Mouse (Mus musculus) gastrocnemius, postnatal 4 days (tissue): ENCODE data around the gene Limch1. TPM values are rescaled to one million over a fixed set of nuclear protein-coding genes. Genes with fewer than 3 reads are reported as not detected.

Experiments used
- DNase-seq, 2 experiments: peaks; one replicate each; pipeline ENCODE4 v3.0.0; 2021 to 2022; ENCODE audit warnings: low spot score in 2 of 2, mixed read lengths in 2 of 2
- microRNA-seq: library from miRNA; unstranded; fragments of <30 nt; microRNA quantifications from one replicate; pipeline ENCODE4 v1.2.0, GENCODE M21; 2021
- total RNA-seq, 2 experiments: library from RNA; stranded (reverse); gene quantifications; 2 replicates each; pipeline ENCODE4 v1.2.3; 2021

The Limch1 gene
- total RNA-seq, 2 experiments from 2014 or later = 232 to 234 TPM

DNA sequence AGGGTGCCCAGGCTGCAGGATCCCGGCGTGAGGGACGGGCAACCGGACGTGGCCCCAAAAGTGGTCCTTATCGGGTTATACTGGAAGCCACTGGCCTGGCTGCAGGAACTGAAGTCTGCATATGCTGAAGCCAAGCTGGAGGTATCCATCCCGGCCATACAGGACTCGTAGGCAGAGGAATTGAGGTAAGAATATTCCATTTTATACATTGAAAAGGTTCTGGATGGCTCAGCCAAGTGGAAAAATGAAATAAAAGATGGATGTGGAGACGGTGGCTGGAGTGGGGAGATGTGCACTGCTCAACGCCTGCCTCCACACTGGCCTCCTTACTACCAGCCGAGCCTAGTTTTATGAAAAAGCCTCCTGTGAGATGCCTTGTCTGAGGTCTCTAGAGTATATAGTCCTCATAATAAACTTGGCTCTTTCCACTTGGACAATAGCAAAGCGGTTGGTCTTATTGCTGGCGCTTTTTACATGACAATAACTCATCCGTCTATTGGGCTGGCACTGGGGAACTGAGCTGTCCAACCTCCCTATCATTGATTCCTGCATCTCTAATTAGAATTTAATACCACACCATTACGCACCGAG lies 353.2 kb downstream of the Limch1 start, which contains the start of gene Phox2b:
Gene Phox2b (minus strand): TSS at position 569 of the 591 bp plus-strand sequence.
- DNase-seq = peak in 1 of 2 experiments; percentile 20

DNA sequence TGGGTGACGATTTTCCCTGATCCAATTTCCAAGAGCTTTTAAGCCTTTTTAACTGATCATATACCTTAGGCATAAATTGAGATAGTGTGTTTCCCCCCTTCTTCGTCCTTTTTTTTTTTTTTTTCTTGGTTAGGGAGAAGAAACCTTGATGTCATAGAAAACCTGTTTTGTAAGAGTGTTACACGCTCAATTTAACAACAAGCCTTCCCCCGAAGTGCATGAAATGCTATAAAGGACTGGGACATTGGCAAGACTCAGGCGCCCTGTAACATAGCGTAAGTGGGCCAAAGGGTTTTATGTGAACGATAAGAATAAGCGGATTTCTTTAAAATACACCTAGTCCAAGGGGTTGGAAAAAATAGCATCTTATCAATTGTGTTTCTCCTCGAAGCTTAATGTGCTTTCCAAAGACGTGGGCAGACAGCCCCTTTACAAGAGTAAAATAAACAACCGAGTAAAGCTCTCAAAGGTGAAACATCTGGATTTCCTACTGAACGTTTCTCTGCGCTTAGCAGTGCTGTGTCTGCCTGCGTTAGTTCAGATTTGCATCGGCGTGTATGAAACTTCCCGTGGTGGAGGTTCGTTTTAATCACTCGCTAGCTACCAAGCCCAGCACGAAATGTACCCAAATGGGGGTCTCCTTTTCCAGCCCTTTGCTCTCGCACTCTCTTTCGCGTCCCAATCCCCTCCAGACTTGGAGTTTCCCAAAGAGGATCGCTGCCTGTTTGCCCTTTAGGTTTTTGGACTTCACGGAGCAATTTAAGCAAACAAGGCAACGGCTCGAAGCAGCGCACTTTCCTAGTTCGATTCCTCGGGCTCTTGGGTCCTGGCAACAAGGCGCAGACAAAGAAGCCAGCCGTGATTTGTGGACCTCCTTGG lies 354.0 kb downstream of the Limch1 start:
- DNase-seq = no peak

DNA sequence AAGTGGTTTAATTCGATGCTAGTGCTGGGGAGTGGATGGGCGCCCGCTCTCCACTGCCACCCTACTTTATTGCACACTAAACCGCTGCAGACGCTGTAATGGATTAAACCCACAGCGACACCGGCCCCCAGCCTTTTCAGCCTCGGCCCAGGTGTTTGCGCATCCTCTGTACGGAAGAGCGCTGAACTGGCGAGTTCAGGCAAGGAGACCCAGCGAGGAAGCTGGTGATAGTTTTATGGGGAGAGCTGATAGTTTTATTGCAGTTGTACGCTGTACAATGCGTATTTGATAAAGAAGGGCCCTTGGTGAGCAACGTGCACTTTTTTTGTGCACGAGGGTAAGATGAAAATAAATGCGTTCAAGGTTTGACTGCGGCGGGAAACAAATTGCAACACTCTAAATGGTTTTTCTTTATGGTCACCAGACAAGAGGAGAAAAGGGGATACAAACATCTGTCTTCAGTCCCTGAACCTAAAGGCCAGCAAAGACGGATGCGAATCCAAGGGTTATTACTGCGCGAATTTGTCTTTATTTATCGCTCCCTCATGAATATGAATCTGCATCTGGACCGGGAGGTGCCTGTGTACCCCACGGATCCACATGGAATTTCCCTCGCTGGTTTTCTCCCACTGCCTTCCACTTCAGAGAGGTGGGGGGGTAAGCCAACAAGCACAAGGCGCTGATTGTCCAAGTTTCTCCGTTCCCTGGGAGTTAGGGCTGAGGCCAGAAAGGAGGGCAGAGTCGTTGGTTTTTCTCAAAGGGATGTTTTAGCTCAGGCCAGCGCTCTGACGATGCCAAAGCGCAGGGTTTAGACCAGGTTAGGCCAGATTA lies 355.2 kb downstream of the Limch1 start:
- DNase-seq = no peak

DNA sequence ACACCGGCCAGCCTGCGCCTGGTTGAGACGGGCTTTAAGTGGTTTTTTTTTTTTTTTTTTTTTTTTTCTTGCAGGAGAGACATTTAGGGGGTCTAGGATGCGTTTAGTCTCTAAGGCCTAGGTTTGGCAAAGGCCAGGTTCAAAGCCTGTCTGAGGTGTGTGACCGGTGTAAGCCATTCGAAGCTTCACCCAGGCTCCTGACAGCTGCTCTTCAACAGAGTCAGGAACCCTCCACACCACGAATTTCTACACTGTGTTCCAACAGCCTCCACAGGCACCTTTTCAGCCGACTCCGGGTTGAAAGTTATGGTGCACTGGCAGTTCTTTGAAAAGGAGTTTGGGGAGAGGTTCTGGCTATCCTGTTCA lies 355.8 kb downstream of the Limch1 start:
- no peak for DNase-seq

DNA sequence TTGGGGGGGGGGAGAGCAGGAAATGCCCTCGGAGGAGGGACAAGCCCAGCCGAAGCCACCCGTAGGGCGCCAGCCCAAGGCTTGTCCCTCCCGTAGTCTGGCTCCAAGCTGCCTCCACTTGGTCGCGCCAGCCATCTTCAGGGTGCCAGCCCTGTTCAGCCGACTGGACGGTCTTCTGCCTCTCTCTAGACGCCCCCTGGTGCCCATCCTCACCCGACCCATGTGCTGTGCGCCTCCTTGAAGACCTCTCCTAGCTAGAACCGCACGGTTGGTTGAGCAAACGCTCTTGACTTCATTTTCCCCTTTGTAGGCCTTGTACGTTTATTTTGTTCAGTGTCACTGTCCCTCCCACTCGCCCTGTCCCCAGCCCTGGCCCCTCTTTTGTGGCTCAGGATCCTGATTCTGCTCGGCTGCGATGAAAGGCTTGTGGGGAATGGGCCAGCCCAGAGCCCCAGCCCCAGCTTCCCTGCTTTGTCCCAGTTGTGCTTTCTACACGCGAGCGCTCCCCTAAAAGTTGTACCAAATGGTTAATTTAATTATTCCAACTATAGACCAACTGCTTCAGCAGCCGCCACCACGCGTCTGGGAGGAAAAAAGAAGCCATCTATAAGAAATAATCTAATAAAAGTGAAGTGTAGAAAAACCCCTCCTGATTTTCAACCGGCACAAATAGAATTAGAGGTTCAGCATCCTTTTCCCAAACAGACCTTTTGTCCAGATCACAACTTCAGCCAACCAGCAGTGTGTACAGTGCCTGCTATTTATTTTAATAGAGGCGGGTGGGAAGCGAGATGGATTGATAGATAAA lies 356.4 kb downstream of the Limch1 start:
- DNase-seq = peak in 1 of 2 experiments; percentile 23

DNA sequence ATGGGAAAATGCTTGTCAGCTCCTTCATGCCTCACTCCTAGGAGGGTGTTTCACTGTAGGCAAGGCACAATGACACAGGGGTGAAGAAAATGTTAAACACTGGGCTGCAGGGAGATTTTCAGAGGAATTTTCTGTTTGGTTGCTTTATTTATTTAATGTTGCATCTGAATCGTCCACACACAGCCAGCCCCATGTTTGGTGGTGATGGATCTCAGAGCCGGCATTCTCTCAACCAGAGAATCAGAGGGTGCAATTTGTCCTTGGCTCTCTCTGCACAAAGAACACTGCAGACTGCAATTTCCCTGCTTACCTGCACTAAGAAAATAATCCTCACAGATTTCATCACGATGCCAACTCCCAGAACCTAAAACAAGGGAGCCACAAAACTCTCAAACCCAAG lies 357.4 kb downstream of the Limch1 start:
- DNase-seq = no peak

DNA sequence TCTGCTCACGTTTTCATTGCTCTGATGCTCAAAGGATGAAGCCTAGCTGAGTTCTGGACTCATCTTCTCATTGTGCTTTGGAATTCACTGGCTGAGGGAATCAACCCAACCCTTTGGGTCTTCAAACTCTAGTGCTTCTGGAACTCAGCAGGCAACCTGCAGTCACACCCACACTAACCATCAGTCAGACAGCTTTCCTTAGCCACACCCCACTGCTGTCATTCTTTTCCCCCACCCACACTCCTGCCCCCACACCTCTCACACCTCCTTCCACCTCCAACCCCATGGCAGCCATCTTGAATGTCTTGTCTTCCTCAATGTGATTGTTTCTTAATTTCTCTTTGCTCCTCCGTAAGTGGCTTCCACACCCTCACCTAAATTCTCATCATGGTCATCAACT lies 360.6 kb downstream of the Limch1 start:
- no peak for DNase-seq

Small RNA genes within 50 kb of the gene (microRNA-seq; reads per million reads assigned to microRNA genes)
- not detected for gene Gm23841

Other genes with a start within 250 kb of the Limch1 start
- 10 to 100 TPM; 56.0 to 60.4 TPM for gene Apbb2, start 127.0 kb upstream of the Limch1 start, total RNA-seq
- 10 to 100 TPM; 30.9 to 33.2 TPM for gene Uchl1, start 69.7 kb upstream of the Limch1 start, total RNA-seq